Mouse (Mus musculus): ENCODE data around the gene Hes6.

The Hes6 gene

GRCm38 (mm10) chr1:91413898-91414594 is at the start of gene Hes6:
Hes6 (minus strand) TSS chr1:91414038.
- DNase-seq, result peak; percentile 73

DNA sequence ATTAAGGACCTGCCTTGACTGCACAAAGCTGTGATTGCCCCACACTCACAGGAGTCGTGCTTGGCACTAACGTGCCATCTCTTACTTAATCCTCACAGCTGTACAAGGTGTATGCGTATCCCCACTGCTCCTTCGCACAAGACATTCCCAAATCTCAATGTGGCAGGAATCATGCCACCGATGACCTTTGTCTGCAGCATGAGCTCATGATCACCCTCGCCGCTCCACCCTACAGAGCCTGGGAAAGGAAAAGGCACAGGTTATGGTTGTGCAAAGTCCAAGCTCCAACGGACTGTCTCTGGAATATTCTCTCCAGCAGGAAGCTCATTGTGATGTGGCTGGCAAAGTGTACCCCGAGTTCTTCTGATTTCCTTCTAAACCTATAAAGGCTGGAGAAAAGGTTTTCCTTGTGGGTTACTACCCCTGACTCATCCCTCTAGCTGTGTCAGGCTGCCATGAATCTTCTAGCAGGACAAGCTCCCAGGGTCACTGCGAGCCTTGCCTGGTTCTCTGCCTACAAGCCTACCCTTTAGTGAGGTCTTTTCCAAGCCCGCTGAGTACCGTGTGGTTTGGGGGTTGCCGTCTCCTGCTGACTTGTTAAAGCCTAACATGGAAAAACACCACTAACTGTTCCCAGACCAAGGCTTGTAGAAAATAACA is 49.6 kb upstream of the Hes6 start:
- DNase-seq, result no peak

- DNase-seq, result no peak
These were observed 46.7 kb upstream of the Hes6 start for GRCm38 (mm10) chr1:91460564-91460963.

DNA sequence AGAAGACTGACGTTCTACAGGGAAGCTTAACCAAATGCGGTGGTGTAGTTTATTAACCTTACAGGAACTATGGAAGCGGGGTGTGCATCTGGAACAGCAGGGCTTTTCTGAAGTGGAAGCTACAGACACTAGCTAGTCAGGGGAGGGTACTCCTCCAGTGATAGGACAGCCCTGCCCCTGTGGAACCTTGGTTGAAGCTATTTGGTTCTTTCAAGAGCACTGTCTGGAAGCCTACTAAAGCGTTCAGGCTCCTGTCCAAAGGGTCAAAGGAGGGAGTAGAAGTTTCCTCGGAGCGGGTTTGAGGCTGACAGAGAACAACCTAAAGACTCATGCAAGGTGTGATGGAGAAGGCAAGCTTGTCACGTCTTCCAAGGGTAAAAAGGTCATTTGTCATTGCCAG is 46.2 kb upstream of the Hes6 start:
- no peak for DNase-seq

GRCm38 (mm10) chr1:91459059-91459809 is 45.4 kb upstream of the Hes6 start, which contains the start of gene Per2:
Per2 (minus strand) TSS chr1:91459324.
- peak; percentile 99 for DNase-seq

- peak; percentile 58 for DNase-seq
These were observed 44.5 kb upstream of the Hes6 start for GRCm38 (mm10) chr1:91458223-91458861.

DNA sequence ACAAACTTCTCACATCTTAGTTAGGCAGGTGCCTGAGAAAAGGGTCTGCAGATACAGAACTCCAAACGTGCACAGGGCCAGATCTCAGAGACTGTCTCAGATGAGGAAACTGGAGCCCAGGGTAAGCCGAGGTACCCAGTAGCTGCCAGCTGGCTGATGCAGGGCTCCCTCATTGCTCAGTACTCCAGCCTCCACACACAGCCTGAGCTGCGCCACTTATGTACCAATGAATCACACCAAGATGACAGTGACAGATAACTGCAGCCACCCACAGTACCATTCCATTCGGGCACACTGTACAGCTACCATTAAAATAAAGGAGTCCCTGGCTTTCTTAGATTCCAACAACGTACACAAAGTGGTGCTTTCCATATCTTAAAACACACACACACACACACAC is 43.9 kb upstream of the Hes6 start:
- DNase-seq, result peak; percentile 54

- no peak for DNase-seq
These were observed 43.3 kb upstream of the Hes6 start for GRCm38 (mm10) chr1:91457116-91457515.

DNA sequence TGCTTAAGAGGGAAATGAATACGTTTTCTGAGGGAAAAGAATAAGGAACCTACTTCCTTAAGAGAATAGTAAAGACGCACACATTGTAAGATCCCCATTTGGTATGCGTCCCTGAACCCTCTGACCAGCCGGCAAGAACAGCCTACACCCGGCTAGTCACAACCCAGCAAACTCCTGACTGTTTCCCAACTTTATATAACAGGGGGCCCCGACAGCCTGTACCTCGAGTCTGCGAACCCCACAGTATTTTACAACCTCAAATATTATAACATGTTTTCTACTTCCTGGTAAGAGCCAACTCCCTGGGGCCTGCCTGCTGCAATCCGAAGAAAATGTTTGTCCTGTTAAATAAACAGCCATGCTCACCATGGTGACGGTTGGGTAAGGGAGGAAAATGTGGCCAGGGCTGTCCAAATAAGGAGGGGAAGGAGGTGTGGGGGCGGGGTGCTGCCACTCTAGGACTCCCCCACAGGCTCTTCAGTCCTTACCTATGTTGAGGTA is 42.5 kb upstream of the Hes6 start:
- peak; percentile 40 for DNase-seq

DNA sequence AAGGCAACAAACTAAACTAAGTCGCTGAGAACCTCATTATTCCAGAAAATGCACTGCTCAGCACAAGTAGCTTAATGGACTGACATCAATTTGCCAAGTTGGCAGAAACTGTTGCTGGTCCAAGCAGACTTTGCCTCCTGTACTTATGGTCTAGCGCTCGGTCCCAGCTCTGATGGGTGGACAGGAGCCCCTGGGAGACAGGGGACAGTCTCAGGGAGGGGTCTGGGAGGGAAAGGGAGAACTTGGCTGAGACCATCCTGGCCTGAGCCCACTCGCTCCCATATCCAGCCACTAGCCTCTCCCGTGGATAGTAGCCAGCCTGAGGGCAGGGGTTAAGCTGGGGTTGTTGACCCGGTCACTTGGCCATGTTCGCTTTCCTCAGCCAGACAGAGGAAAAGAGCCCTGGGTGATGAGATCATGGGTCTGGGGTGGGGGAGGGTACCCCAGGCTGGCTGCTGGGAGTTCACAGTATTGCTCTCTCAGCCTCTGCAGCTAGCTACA is 41.9 kb upstream of the Hes6 start:
- DNase-seq, result no peak

DNA sequence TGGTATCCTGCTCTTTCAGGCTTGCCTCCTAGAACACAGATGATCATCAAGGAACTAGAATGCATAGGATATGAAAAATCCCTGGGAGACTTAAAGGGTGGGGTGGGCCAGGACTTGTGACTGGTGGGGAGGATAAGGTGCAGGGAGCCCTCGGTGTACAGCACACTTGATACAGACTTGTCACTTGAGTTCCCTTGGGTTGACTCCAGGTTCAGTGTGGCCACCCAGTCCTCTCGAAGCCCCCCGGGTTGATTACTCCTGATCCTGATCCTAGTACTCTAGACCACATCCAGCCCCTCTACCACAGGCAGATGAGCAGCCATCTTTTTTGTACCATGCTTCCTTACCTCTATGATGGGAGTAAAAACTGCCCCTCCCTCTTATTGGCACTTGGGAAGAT is 41.1 kb upstream of the Hes6 start:
- DNase-seq, result no peak

- DNase-seq, result no peak
These were observed 40.5 kb upstream of the Hes6 start for GRCm38 (mm10) chr1:91454366-91454765.

GRCm38 (mm10) chr1:91453932-91454331 is 40.1 kb upstream of the Hes6 start:
- no peak for DNase-seq

GRCm38 (mm10) chr1:91451547-91452084 is 37.8 kb upstream of the Hes6 start:
- no peak for DNase-seq

GRCm38 (mm10) chr1:91450851-91451250 is 37.0 kb upstream of the Hes6 start:
- DNase-seq, result peak; percentile 0

DNA sequence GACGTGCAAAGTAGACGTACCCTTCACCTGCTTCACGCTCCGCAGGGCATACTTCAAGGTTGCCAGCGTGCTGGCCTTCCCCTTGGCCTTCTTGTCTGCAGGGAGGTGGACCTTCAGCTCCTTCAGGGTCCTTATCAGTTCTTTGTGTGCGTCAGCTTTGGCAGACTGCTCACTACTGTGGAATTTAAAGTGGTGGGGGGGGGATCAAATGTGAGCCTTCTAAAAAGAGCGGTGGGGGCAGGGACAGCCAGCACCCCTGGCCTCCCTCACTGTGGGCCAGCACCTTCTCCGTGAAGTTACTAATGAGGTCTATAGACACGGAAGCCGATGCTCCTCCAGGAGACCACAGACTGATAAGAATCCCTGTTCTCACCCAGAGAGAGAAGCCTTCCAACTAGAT is 34.9 kb upstream of the Hes6 start:
- no peak for DNase-seq

DNA sequence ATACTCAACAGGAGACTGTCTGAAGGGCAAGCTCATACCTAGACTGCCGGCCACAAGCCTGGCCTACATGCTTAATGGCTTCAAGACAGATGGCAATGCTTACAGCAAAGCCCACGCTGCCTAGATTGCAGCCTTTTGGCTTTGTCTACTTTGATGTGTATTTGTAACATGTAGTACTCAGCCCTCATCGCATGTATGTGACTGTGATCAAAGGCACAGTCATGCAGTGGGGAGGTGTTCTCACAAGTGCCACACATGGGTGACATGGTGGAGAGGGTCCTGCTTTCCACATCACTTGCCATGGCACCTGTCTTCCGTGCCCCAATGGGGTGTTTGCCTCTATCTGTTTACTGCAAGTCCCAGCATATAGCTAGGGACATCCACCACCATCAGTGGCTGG is 32.7 kb upstream of the Hes6 start:
- DNase-seq, result peak; percentile 1

DNA sequence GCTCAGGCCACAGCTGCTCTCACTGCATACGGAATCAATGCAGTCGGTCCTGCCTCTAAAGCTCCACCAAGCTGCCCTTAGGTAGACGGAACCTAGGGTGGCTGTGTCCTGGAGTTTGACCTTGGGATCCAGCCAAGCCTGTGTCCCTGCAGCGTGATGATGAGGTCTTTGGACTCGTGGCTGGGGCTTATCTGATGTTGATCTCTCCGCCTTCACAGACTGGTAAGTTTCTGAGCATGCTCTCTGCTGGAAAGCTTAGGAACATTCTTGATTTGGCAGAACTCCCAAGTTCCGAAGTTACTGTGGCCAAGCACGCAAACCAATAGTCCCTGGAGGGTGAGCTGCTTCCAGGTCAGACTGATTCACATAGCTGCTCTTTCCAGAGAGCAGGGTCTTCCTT is 32.2 kb upstream of the Hes6 start:
- DNase-seq, result peak; percentile 11

DNA sequence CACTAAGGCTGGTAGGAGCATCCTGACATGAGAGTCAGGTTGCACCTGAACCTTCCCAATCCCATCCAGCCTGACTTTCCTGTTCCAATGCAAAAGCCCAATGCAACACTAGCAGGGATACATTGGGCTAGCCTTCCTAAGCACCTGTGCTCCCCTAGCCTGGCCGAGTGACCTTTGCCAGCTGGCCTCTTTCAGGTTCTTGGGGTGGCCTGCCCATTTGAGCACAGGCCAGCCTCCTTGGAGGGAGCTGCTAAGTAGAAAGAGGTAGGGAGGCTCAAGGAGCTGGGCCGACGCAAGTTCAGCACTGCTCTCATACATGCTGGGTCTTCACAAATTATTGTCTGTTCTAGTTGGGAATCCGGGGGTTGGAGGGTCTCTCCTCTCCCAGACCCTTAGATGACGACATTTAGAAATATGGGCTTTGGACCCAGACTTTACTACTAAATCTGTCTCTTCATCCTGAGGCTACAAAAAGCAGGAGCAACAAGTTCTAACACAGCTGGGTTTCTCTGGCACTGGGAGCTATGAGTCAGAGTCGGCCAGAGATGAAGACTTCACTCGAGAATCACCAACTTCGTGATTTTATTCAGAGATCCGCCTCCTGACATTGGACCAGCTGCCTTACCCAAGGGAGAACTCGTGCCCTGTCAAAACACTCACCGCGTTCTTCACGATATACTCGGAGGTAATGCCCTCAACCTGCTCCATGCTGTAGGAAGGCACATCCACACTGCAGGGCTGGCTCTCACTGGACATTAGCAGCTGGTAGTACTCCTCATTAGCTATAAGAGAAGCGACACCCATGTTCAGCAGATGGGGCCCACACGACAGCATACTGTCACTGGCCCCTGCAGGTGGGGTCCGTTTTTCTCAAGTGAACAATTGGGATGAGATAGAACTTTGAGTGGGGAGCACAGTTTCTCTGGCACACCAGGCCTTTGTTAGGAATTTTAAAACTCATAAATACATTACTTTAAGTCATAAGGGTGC is 31.3 kb upstream of the Hes6 start:
- DNase-seq, result no peak

GRCm38 (mm10) chr1:91442350-91442990 is 28.6 kb upstream of the Hes6 start:
- no peak for DNase-seq

DNA sequence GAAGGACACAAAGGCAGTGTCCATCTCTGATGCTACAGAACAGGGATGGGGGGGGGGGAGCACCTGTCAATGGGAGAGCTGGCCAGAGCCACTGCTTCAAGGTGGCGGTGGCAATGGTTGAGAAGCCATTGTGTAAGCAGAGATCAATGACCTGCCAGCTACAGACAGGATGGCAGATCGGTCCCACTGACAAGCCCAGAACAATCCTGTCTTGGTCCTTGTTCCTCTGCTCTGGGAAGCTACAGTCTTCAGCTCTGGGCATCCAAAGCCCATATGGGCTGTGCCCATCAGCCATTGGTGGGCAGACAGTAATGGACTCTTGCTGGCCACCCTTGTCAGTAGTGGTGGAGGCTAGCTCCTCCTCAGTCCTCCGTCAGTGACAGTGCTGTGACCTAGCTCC is 28.0 kb upstream of the Hes6 start:
- no peak for DNase-seq

All from right cerebral cortex, postnatal 14 days (tissue).